In genomic region chr3:108838980-108839379, GRCm38 (mm10) we compare ENCODE assay signal across 8 mouse cellular contexts. TPM values are rescaled to one million over a fixed set of nuclear protein-coding genes. Genes with fewer than 3 reads are reported as not detected.
DNase-seq lines count a peak whose midpoint lies in the region; ATAC-seq and TF ChIP-seq lines count a peak whose summit lies in the region.

No protein-coding gene starts in this region.

- no peaks in the 10 kb centered on the region for H3K9me3 ChIP-seq in liver, embryonic 11.5 days (ENCODE audit: control insufficient read depth, low read length)
- no peaks in the 10 kb centered on the region for H3K9me3 ChIP-seq in forebrain, embryonic 13.5 days (replicated peaks)
- H3K9me3 ChIP-seq in limb, embryonic 14.5 days (ENCODE audit: control insufficient read depth, low read length) = no peaks in the 10 kb centered on the region
- no peaks in the 10 kb centered on the region for H3K9me3 ChIP-seq in neural tube, embryonic 15.5 days (replicated peaks)

- peak overlapping the region; percentile 66 for H3K4me2 ChIP-seq in liver, embryonic 11.5 days
- H3K4me2 ChIP-seq in forebrain, embryonic 13.5 days = peak overlapping the region; percentile 69
- H3K4me2 ChIP-seq in limb, embryonic 14.5 days (replicated peaks; ENCODE audit: low read depth, low read length, severe bottlenecking) = peak overlapping the region; percentile 58
- peak overlapping the region; percentile 76 for H3K4me2 ChIP-seq in neural tube, embryonic 15.5 days

- no peaks in the 10 kb centered on the region for H3K27me3 ChIP-seq in liver, embryonic 11.5 days (replicated peaks; ENCODE audit: control insufficient read depth, insufficient read depth, low read length)
- H3K27me3 ChIP-seq in forebrain, embryonic 13.5 days = no peaks in the 10 kb centered on the region
- no peaks in the 10 kb centered on the region for H3K27me3 ChIP-seq in limb, embryonic 14.5 days (ENCODE audit: control insufficient read depth, insufficient read depth, low read length)
- no peaks in the 10 kb centered on the region for H3K27me3 ChIP-seq in neural tube, embryonic 15.5 days (replicated peaks)

- no peak overlapping the region for H3K9ac ChIP-seq in liver, embryonic 11.5 days (ENCODE audit: low read depth, low read length)
- no peak overlapping the region for H3K9ac ChIP-seq in forebrain, embryonic 13.5 days
- 0 out of 2 replicates have a peak overlapping the region, but pooled peaks have one; percentile 72 for H3K9ac ChIP-seq in limb, embryonic 14.5 days (ENCODE audit: low read depth, low read length, severe bottlenecking)
- no peak overlapping the region for H3K9ac ChIP-seq in neural tube, embryonic 15.5 days (replicated peaks)

- 50% methylated on average over 7 of the region's 7 CpGs for WGBS in liver, embryonic 11.5 days
- WGBS in forebrain, embryonic 13.5 days = 88% methylated on average over 7 of the region's 7 CpGs
- 83% methylated on average over 7 of the region's 7 CpGs for WGBS in limb, embryonic 14.5 days
- WGBS in neural tube, embryonic 15.5 days = 82% methylated on average over 7 of the region's 7 CpGs

- TF ChIP-seq POLR2A in limb, embryonic 14.5 days (IDR thresholded peaks at IDR 0.05; ENCODE audit: borderline replicate concordance, extremely low read depth, insufficient read depth, insufficient read length) = no peak

- H3K36me3 ChIP-seq in liver, embryonic 11.5 days (ENCODE audit: control insufficient read depth, insufficient read depth, low read length) = 0 out of 2 replicates have a peak, but pooled peaks cover 3% of the 10 kb centered on the region
- H3K36me3 ChIP-seq in forebrain, embryonic 13.5 days (ENCODE audit: poor library complexity, severe bottlenecking) = peaks cover 5% of the 10 kb centered on the region; the same call in 1 of the 2 replicates
- no peaks in the 10 kb centered on the region for H3K36me3 ChIP-seq in limb, embryonic 14.5 days (ENCODE audit: control insufficient read depth, insufficient read depth, low read length)
- no peaks in the 10 kb centered on the region for H3K36me3 ChIP-seq in neural tube, embryonic 15.5 days

- peak overlapping the region; percentile 8 for H3K27ac ChIP-seq in liver, embryonic 11.5 days (ENCODE audit: low read depth, low read length)
- H3K27ac ChIP-seq in forebrain, embryonic 13.5 days = no peak overlapping the region
- no peak overlapping the region for H3K27ac ChIP-seq in limb, embryonic 14.5 days (replicated peaks; ENCODE audit: low read depth, low read length)
- no peak overlapping the region for H3K27ac ChIP-seq in neural tube, embryonic 15.5 days (replicated peaks)

- no peak for DNase-seq in liver, embryonic 11.5 days (ENCODE audit: low spot score)
- no peak for DNase-seq in liver
- DNase-seq in limb, embryonic 14.5 days (ENCODE audit: low spot score) = no peak
- DNase-seq in cerebellum, postnatal 36 days = no peak
- DNase-seq in testis, postnatal 14 days (ENCODE audit: low spot score) = no peak
- no peak for DNase-seq in urinary bladder, adult 18-20 months (ENCODE audit: low spot score in 2 of 2)

- peak overlapping the region; percentile 83 for H3K4me3 ChIP-seq in liver, embryonic 11.5 days (ENCODE audit: low read depth, low read length)
- peak overlapping the region; percentile 69; the same call in 1 of the 2 replicates for H3K4me3 ChIP-seq in forebrain, embryonic 13.5 days
- H3K4me3 ChIP-seq in limb, embryonic 14.5 days (replicated peaks; ENCODE audit: low read length) = peak overlapping the region; percentile 87
- H3K4me3 ChIP-seq in neural tube, embryonic 15.5 days (replicated peaks) = peak overlapping the region; percentile 6; the same call in 1 of the 2 replicates

- ATAC-seq in liver, embryonic 11.5 days (replicated peaks; ENCODE audit: low FRiP score) = no peak; the same call in 1 of the 2 replicates
- ATAC-seq in forebrain, embryonic 13.5 days = no peak
- ATAC-seq in limb, embryonic 14.5 days (ENCODE audit: low FRiP score, low read depth) = no peak
- no peak for ATAC-seq in neural tube, embryonic 15.5 days (ENCODE audit: low FRiP score)

- H3K4me1 ChIP-seq in liver, embryonic 11.5 days (replicated peaks; ENCODE audit: control insufficient read depth, insufficient read depth, low read length) = peaks cover 11% of the 10 kb centered on the region
- peaks cover 7% of the 10 kb centered on the region; the same call in 1 of the 2 replicates for H3K4me1 ChIP-seq in forebrain, embryonic 13.5 days
- peaks cover 14% of the 10 kb centered on the region for H3K4me1 ChIP-seq in limb, embryonic 14.5 days (ENCODE audit: control insufficient read depth, insufficient read depth, low read length)
- H3K4me1 ChIP-seq in neural tube, embryonic 15.5 days = peaks cover 8% of the 10 kb centered on the region; the same call in 1 of the 2 replicates

RNA-seq across cellular contexts. Expression of gene Stxbp3, which starts 1.3 kb away (rescaled TPM):
- polyA plus RNA-seq in liver, embryonic 11.5 days (2014; fragmentation: Nextera tagmentation; extraction: Ambion mirVana) = 35.1 and 35.6 TPM in 2 replicates
- 16.0 and 17.1 TPM in 2 replicates for polyA plus RNA-seq in forebrain, embryonic 13.5 days (2015; fragmentation: Nextera tagmentation; extraction: Ambion mirVana)
- polyA plus RNA-seq in limb, embryonic 14.5 days (2012; rRNA removed) = 23.5 and 28.4 TPM in 2 replicates
- 33.0 and 38.1 TPM in 2 replicates for polyA plus RNA-seq in limb, embryonic 14.5 days (2014; fragmentation: Nextera tagmentation; extraction: Ambion mirVana)
- polyA plus RNA-seq in neural tube, embryonic 15.5 days (2015; fragmentation: Nextera tagmentation; extraction: Ambion mirVana) = 14.0 and 16.7 TPM in 2 replicates

RNA-seq across cellular contexts. Expression of gene Fndc7, which starts 50.8 kb away (rescaled TPM):
- polyA plus RNA-seq in liver, embryonic 11.5 days (2014; fragmentation: Nextera tagmentation; extraction: Ambion mirVana) = 0.18 TPM in 1 of 2 replicates, not detected in the other
- polyA plus RNA-seq in forebrain, embryonic 13.5 days (2015; fragmentation: Nextera tagmentation; extraction: Ambion mirVana) = not detected in 2 replicates
- polyA plus RNA-seq in limb, embryonic 14.5 days (2012; rRNA removed) = 0.17 and 0.35 TPM in 2 replicates
- polyA plus RNA-seq in limb, embryonic 14.5 days (2014; fragmentation: Nextera tagmentation; extraction: Ambion mirVana) = 0.23 and 0.25 TPM in 2 replicates
- polyA plus RNA-seq in neural tube, embryonic 15.5 days (2015; fragmentation: Nextera tagmentation; extraction: Ambion mirVana) = 0.04 and 0.38 TPM in 2 replicates

Comparison
In these comparisons a context has a peak if more than half of its experiments do, and no peak if none do; other contexts are left out.
1. H3K4me3 ChIP-seq: peak in every context shown above with its lines; median percentile 87 in limb, embryonic 14.5 days; 83 in liver, embryonic 11.5 days; 69 in forebrain, embryonic 13.5 days; 6 in neural tube, embryonic 15.5 days.